In the genomic region with DNA sequence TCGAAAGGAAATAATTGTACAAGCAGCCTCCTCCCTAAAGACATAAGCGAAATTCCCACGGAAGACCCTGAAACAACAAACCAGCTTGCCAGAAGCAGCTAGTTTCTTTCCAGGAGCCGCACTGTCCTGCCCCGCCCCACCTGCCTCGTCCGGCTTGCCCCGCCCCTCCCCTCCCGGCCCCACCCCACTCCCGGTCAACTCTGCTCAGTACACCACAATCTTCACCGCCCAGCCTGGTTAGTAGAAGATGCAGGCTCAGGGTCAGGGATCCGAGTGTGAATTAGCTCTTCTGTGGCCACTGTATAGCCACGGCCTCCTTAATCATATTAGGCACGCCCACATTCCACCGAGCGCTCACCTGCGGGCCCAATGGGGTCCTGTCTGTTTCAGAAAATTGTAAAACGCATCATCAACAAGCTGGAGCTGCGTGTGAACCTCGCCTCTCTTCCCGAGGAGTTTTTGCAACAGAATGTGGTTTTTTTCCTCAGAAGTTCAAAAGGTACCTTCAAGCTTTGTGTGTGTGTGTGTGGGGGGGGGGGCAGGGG, we compare ENCODE assay signal across 10 mouse cellular contexts. TPM values are rescaled to one million over a fixed set of nuclear protein-coding genes. Genes with fewer than 3 reads are reported as not detected.
DNase-seq lines count a peak whose midpoint lies in the region; ATAC-seq lines count a peak whose summit lies in the region.
"Had no signal": no experiment of that assay in that cellular context is flagged by ENCODE, and none has a peak within 500 bp of the region (broad histone marks: within the 10 kb centered on the region; RNA-seq: fewer than 3 reads in every experiment).

No protein-coding gene starts in this region.

- H3K4me2 ChIP-seq in heart, embryonic 12.5 days = peak overlapping the region; percentile 72
- peak overlapping the region; percentile 28 for H3K4me2 ChIP-seq in embryonic facial prominence, embryonic 11.5 days (ENCODE audit: low read depth, low read length)
- peak overlapping the region; percentile 46 for H3K4me2 ChIP-seq in kidney, embryonic 14.5 days (replicated peaks; ENCODE audit: low read depth, low read length)
- H3K4me2 ChIP-seq in midbrain, embryonic 14.5 days (ENCODE audit: low read length) = peak overlapping the region; percentile 31; the same call in 1 of the 2 replicates

- peak overlapping the region; percentile 38 for H3K4me3 ChIP-seq in heart, embryonic 12.5 days
- H3K4me3 ChIP-seq in embryonic facial prominence, embryonic 11.5 days (ENCODE audit: low read depth, low read length) = no peak overlapping the region
- H3K4me3 ChIP-seq in kidney, embryonic 14.5 days (ENCODE audit: low read length) = peak overlapping the region; percentile 32
- no peak overlapping the region for H3K4me3 ChIP-seq in midbrain, embryonic 14.5 days (replicated peaks; ENCODE audit: low read depth, low read length)

- DNase-seq in heart, adult 18-20 months = no peak
- DNase-seq in embryonic facial prominence, embryonic 11.5 days (ENCODE audit: low spot score) = peak; percentile 25
- DNase-seq in midbrain, embryonic 14.5 days = no peak
- no peak for DNase-seq in cerebellum, adult 8-10 months
- DNase-seq in urinary bladder, postnatal 4 days (ENCODE audit: low spot score in 2 of 2) = no peak
- DNase-seq in lung, postnatal 14 days = no peak

- WGBS in heart, embryonic 12.5 days = 19% methylated on average over 21 of the region's 21 CpGs
- 15% methylated on average over 21 of the region's 21 CpGs for WGBS in embryonic facial prominence, embryonic 11.5 days
- WGBS in kidney, embryonic 14.5 days = 12% methylated on average over 21 of the region's 21 CpGs
- 13% methylated on average over 21 of the region's 21 CpGs for WGBS in midbrain, embryonic 14.5 days

- H3K27me3 ChIP-seq in heart, embryonic 12.5 days (replicated peaks) = peaks cover 23% of the 10 kb centered on the region
- H3K27me3 ChIP-seq in embryonic facial prominence, embryonic 11.5 days (ENCODE audit: control insufficient read depth, insufficient read depth, low read length) = no peaks in the 10 kb centered on the region
- H3K27me3 ChIP-seq in kidney, embryonic 14.5 days (ENCODE audit: control insufficient read depth, insufficient read depth, low read length) = no peaks in the 10 kb centered on the region
- H3K27me3 ChIP-seq in midbrain, embryonic 14.5 days (ENCODE audit: control insufficient read depth, insufficient read depth, low read length) = no peaks in the 10 kb centered on the region
- H3K27me3 ChIP-seq: Patski had no signal

- H3K9ac ChIP-seq in heart, embryonic 12.5 days = 0 out of 2 replicates have a peak overlapping the region, but pooled peaks have one; percentile 25
- no peak overlapping the region for H3K9ac ChIP-seq in embryonic facial prominence, embryonic 11.5 days (replicated peaks; ENCODE audit: low read length)
- no peak overlapping the region for H3K9ac ChIP-seq in kidney, embryonic 14.5 days (ENCODE audit: low read depth, low read length)
- no peak overlapping the region for H3K9ac ChIP-seq in midbrain, embryonic 14.5 days (replicated peaks; ENCODE audit: low read length)

- H3K9me3 ChIP-seq in heart, embryonic 12.5 days (replicated peaks) = no peaks in the 10 kb centered on the region
- no peaks in the 10 kb centered on the region for H3K9me3 ChIP-seq in embryonic facial prominence, embryonic 11.5 days (replicated peaks; ENCODE audit: control insufficient read depth, low read length)
- H3K9me3 ChIP-seq in kidney, embryonic 14.5 days (ENCODE audit: control insufficient read depth, low read length) = no peaks in the 10 kb centered on the region
- no peaks in the 10 kb centered on the region for H3K9me3 ChIP-seq in midbrain, embryonic 14.5 days (ENCODE audit: control insufficient read depth, low read length)

- peaks cover 6% of the 10 kb centered on the region for H3K4me1 ChIP-seq in heart, embryonic 12.5 days (replicated peaks)
- no peaks in the 10 kb centered on the region for H3K4me1 ChIP-seq in embryonic facial prominence, embryonic 11.5 days (ENCODE audit: control insufficient read depth, insufficient read depth, low read length)
- peaks cover 11% of the 10 kb centered on the region; the same call in 1 of the 2 replicates for H3K4me1 ChIP-seq in kidney, embryonic 14.5 days (ENCODE audit: control insufficient read depth, insufficient read depth, low read length)
- H3K4me1 ChIP-seq in midbrain, embryonic 14.5 days (ENCODE audit: control insufficient read depth, insufficient read depth, low read length) = no peaks in the 10 kb centered on the region; the same call in 1 of the 2 replicates

- ATAC-seq in heart, embryonic 12.5 days (ENCODE audit: insufficient number of reproducible peaks, low FRiP score) = no peak
- ATAC-seq in embryonic facial prominence, embryonic 11.5 days (replicated peaks; ENCODE audit: insufficient number of reproducible peaks, low FRiP score, low TSS enrichment, low read depth) = 0 out of 2 replicates have a peak, but pooled peaks have one; percentile 29
- ATAC-seq in kidney, embryonic 14.5 days (ENCODE audit: low FRiP score, low TSS enrichment) = no peak
- ATAC-seq in midbrain, embryonic 14.5 days (ENCODE audit: low FRiP score, low TSS enrichment) = no peak
- ATAC-seq: Patski had no signal

- no peaks in the 10 kb centered on the region for H3K36me3 ChIP-seq in heart, embryonic 12.5 days
- no peaks in the 10 kb centered on the region for H3K36me3 ChIP-seq in embryonic facial prominence, embryonic 11.5 days (replicated peaks; ENCODE audit: control insufficient read depth, insufficient read depth, low read depth, low read length)
- H3K36me3 ChIP-seq in kidney, embryonic 14.5 days (ENCODE audit: control insufficient read depth, insufficient read depth, low read length) = no peaks in the 10 kb centered on the region
- no peaks in the 10 kb centered on the region for H3K36me3 ChIP-seq in midbrain, embryonic 14.5 days (ENCODE audit: control insufficient read depth, insufficient read depth, low read length)

- no peak overlapping the region for H3K27ac ChIP-seq in heart, embryonic 12.5 days (ENCODE audit: poor library complexity, severe bottlenecking)
- H3K27ac ChIP-seq in embryonic facial prominence, embryonic 11.5 days (replicated peaks; ENCODE audit: low read depth, low read length) = no peak overlapping the region
- H3K27ac ChIP-seq in kidney, embryonic 14.5 days (ENCODE audit: low read depth, low read length) = no peak overlapping the region
- H3K27ac ChIP-seq in midbrain, embryonic 14.5 days (replicated peaks; ENCODE audit: low read depth, low read length) = no peak overlapping the region

RNA-seq across cellular contexts. Expression of a gene that starts 4.8 kb away (rescaled TPM):
- polyA plus RNA-seq in heart, embryonic 12.5 days (2016; fragmentation: Nextera tagmentation; extraction: Ambion mirVana) = 0.04 TPM in 2 replicates
- total RNA-seq in heart, adult 18-20 months (2021) = under 1 TPM; 0.02 to 0.26 TPM
- polyA plus RNA-seq in embryonic facial prominence, embryonic 11.5 days (2014; fragmentation: Nextera tagmentation; extraction: Ambion mirVana) = 0.01 TPM in 1 of 2 replicates, not detected in the other
- 0.13 and 0.14 TPM in 2 replicates for polyA plus RNA-seq in kidney, embryonic 14.5 days (2014; fragmentation: Nextera tagmentation; extraction: Ambion mirVana)
- 0.18 and 0.26 TPM in 2 replicates for polyA plus RNA-seq in midbrain, embryonic 14.5 days (2014; fragmentation: Nextera tagmentation; extraction: Ambion mirVana)
- total RNA-seq: neutrophil, adult 5-6 weeks had no signal

Comparison
In these comparisons a context has a peak if more than half of its experiments do, and no peak if none do; other contexts are left out.
1. H3K4me3 ChIP-seq: peak in heart, embryonic 12.5 days (single experiment) and kidney, embryonic 14.5 days (single experiment); none in embryonic facial prominence, embryonic 11.5 days (single experiment) and midbrain, embryonic 14.5 days (single experiment).
2. Peak in every context shown above with its lines, with median percentiles within 50 percentile points of each other: H3K4me2 ChIP-seq.